Mouse (Mus musculus) liver, embryonic 14.5 days (tissue): Measurements from ENCODE around the gene Pnpo.
A peak's percentile ranks its signal among the peaks of the same experiment; 100 is the strongest.

Source experiments
- CTCF ChIP-seq: IDR thresholded peaks from 2 replicates; pipeline ENCODE4 v1.5.1; 2016; ENCODE audit warnings: antibody characterized with exemption, low read depth, control low read depth
- EP300 ChIP-seq: IDR thresholded peaks from 2 replicates; pipeline ENCODE4 v1.6.1; 2016; ENCODE audit warnings: antibody characterized with exemption, low read depth

DNA sequence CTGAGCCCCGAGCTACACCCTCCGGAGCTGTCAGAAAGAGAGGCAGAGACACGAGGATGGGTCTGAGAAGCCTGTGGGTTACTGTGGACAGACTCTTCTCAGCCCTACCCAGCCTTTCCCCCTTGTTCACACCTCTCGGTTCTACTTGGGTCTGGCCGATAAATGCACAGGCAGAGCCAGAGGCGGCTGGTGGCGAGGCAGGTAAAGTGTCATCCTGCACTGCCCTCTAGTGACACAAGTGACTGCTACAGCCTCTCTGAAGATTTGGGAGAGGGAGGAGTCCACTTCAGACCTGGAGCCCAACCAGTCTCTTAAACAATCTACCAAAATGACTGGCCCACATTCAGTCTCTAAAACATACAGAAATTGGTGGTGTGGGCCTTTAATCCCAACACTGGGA is 33.8 kb downstream of the Pnpo start:
- peak; percentile 92 for TF ChIP-seq CTCF
- TF ChIP-seq EP300 = no peak
